Mouse (Mus musculus): ENCODE measurements at regions not wholly inside any gene's neighbourhood (a gene's known extent, or its start where the extent isn't known, plus 50 kb on each side); places are given as distances from the start of the nearest gene placed in this dataset.

DNA sequence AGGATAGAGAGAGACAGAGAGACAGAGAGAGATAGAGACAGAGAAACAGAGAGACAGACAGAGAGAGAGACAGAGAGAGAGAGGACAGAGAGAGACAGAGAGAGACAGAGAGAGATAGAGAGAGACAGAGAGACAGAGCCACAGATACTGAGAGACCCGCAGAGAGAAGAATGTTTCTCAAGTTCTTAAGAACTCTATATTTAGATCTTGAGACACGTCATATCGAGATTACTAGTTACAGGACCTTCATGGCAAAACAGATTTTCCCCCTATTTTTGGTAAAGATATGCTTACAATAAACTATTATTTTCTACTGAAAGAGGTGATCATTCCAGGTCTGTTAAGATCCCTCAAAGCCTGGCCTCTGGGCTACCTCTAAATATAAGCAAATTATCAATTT lies 461.8 kb upstream of the Atxn7l3b start:
- no peaks in the 10 kb centered on the region for H3K36me3 ChIP-seq (replicated peaks in 1 of 2; ENCODE audit: control insufficient read depth in 1 of 2, insufficient read depth in 1 of 2, low read length in 1 of 2)
- no peak overlapping the region for H3K4me2 ChIP-seq (ENCODE audit: insufficient read depth, low read depth, poor library complexity, severe bottlenecking)
- no peaks in the 10 kb centered on the region for H3K27me3 ChIP-seq (replicated peaks)
- no peaks in the 10 kb centered on the region for H3K4me1 ChIP-seq (ENCODE audit: control insufficient read depth in 1 of 2, insufficient read depth in 2 of 2)
- H3K9ac ChIP-seq (ENCODE audit: insufficient read depth, low read depth): no peak overlapping the region
- H3K9me3 ChIP-seq (replicated peaks; ENCODE audit: low read length): no peaks in the 10 kb centered on the region
- DNase-seq (ENCODE audit: extremely low read depth): peak; percentile 4
- no peaks in the 10 kb centered on the region for H3K79me2 ChIP-seq (replicated peaks; ENCODE audit: control insufficient read depth, extremely low read depth, insufficient read depth, poor library complexity, severe bottlenecking)
- dilution Hi-C loops (cut with MboI; ENCODE audit: extremely low pct_ligation_motif_present, extremely low pct_unique_long_range_greater_than_20kb, low sequenced_read_pairs) (no loop called here), in situ Hi-C loops (cut with MboI; ENCODE audit: low pct_ligation_motif_present, low pct_unique_long_range_greater_than_20kb, low sequenced_read_pairs) (no loop called here)
- TF ChIP-seq HCFC1 (IDR thresholded peaks at IDR 0.05; ENCODE audit: low read depth, low read length) (no peak), MEF2A (IDR thresholded peaks at IDR 0.05; ENCODE audit: borderline replicate concordance, low read depth, low read length) (peak; percentile 52; the same call in 1 of the 2 replicates), UBTF (IDR thresholded peaks at IDR 0.05; ENCODE audit: low read depth, low read length) (no peak), JUND (conservative IDR thresholded peaks at IDR 0.05; ENCODE audit: low read depth, low read length) (0 out of 2 replicates have a peak, but pooled peaks have one; percentile 49), IRF4 (IDR thresholded peaks at IDR 0.05; ENCODE audit: low read depth, low read length) (peak; percentile 52)
- H3K4me3 ChIP-seq (replicated peaks in 1 of 3; ENCODE audit: low read depth in 2 of 3, low read length in 2 of 3, poor library complexity in 1 of 3): no peak overlapping the region
- no peak overlapping the region for H3K27ac ChIP-seq (ENCODE audit: insufficient read depth, low read depth)

DNA sequence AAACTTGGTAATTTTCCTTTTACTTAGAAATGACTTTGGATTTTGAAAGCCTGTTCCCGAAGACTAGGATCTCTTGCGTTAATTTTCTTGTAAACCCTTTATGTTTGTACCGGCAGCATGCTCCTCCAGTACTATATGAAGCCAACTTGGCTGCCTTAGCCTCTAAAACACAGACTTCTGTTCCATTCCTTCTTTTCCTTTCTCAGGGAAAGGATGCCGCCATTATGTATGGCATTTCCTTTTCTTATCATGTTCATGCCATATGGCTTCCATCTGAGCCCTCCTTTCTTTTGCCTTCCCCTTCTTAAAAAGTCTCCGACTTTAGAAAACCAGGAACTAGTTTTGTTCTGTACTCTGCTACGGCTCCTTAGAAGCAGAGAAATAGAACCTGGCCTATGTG lies 440.4 kb upstream of the Atxn7l3b start:
- in situ Hi-C loops (cut with MboI; ENCODE audit: low pct_ligation_motif_present, low pct_unique_long_range_greater_than_20kb, low sequenced_read_pairs) (no loop called here), dilution Hi-C loops (cut with MboI; ENCODE audit: extremely low pct_ligation_motif_present, extremely low pct_unique_long_range_greater_than_20kb, low sequenced_read_pairs) (no loop called here)
- DNase-seq (ENCODE audit: extremely low read depth): no peak
- no peaks in the 10 kb centered on the region for H3K36me3 ChIP-seq (replicated peaks in 1 of 2; ENCODE audit: control insufficient read depth in 1 of 2, insufficient read depth in 1 of 2, low read length in 1 of 2)
- no peaks in the 10 kb centered on the region for H3K4me1 ChIP-seq (ENCODE audit: control insufficient read depth in 1 of 2, insufficient read depth in 2 of 2)
- H3K79me2 ChIP-seq (replicated peaks; ENCODE audit: control insufficient read depth, extremely low read depth, insufficient read depth, poor library complexity, severe bottlenecking): no peaks in the 10 kb centered on the region
- H3K4me2 ChIP-seq (ENCODE audit: insufficient read depth, low read depth, poor library complexity, severe bottlenecking): no peak overlapping the region
- peaks cover 1% of the 10 kb centered on the region for H3K9me3 ChIP-seq (replicated peaks; ENCODE audit: low read length)
- TF ChIP-seq JUN (IDR thresholded peaks at IDR 0.05; ENCODE audit: insufficient read depth, low read depth, low read length): no peak
- TF ChIP-seq CHD1 (IDR thresholded peaks at IDR 0.05; ENCODE audit: low read depth, low read length): no peak
- no peak for TF ChIP-seq E2F4 (IDR thresholded peaks at IDR 0.05; ENCODE audit: insufficient replicate concordance, low read depth, low read length)
- TF ChIP-seq SMC3 (IDR thresholded peaks at IDR 0.05; ENCODE audit: low read depth, low read length): no peak
- TF ChIP-seq MXI1 (IDR thresholded peaks at IDR 0.05; ENCODE audit: low read depth, low read length): no peak
- no peak for TF ChIP-seq ELF1 (IDR thresholded peaks at IDR 0.05; ENCODE audit: low read depth, low read length)
- TF ChIP-seq KAT2A (IDR thresholded peaks at IDR 0.05; ENCODE audit: insufficient replicate concordance, low read length): no peak
- no peak for TF ChIP-seq MEF2A (IDR thresholded peaks at IDR 0.05; ENCODE audit: borderline replicate concordance, low read depth, low read length)
- TF ChIP-seq ZC3H11A (IDR thresholded peaks at IDR 0.05; ENCODE audit: low read depth, low read length): no peak
- no peak for TF ChIP-seq ETS1 (conservative IDR thresholded peaks at IDR 0.05; ENCODE audit: low read depth, low read length)
- TF ChIP-seq USF1 (IDR thresholded peaks at IDR 0.05; ENCODE audit: low read depth, low read length): no peak
- TF ChIP-seq NRF1 (IDR thresholded peaks at IDR 0.05; ENCODE audit: low read depth, low read length): no peak
- no peak for TF ChIP-seq POLR2A (IDR thresholded peaks at IDR 0.05; ENCODE audit: low read depth, low read length)
- TF ChIP-seq CTCF (conservative IDR thresholded peaks at IDR 0.05 in 1 of 2, IDR thresholded peaks at IDR 0.05 in 1 of 2; ENCODE audit: low read depth in 2 of 2, low read length in 2 of 2): no peak
- no peak for TF ChIP-seq MYC (IDR thresholded peaks at IDR 0.05; ENCODE audit: low read depth, low read length)
- TF ChIP-seq EP300 (IDR thresholded peaks at IDR 0.05; ENCODE audit: low read length): no peak
- no peak overlapping the region for H3K27ac ChIP-seq (ENCODE audit: insufficient read depth, low read depth)
- H3K27me3 ChIP-seq (replicated peaks): no peaks in the 10 kb centered on the region
- H3K4me3 ChIP-seq (replicated peaks in 1 of 3; ENCODE audit: low read depth in 2 of 3, low read length in 2 of 3, poor library complexity in 1 of 3): no peak overlapping the region
- no peak overlapping the region for H3K9ac ChIP-seq (ENCODE audit: insufficient read depth, low read depth)

Measured in CH12.LX (cell line).